Mouse (Mus musculus) embryonic fibroblast, embryonic 13.5 days (primary cell): ENCODE measurements around the gene Cdh3. TPM values are rescaled to one million over a fixed set of nuclear protein-coding genes. Genes with fewer than 3 reads are reported as not detected.

Experiments used
- H3K27ac ChIP-seq: 2 replicates; pipeline ENCODE4 v1.5.1; 2012; ENCODE audit warnings: low read length, control low read depth, inconsistent platforms; ENCODE audit not compliant: insufficient read depth
- H3K4me1 ChIP-seq: 2 replicates; pipeline ENCODE4 v1.6.1; 2011; ENCODE audit warnings: low read length; ENCODE audit not compliant: control insufficient read depth, insufficient read depth
- H3K4me3 ChIP-seq: 2 replicates; pipeline ENCODE4 v1.5.1; 2011; ENCODE audit warnings: mild to moderate bottlenecking, control low read depth, low read length; ENCODE audit not compliant: insufficient read depth
- CTCF ChIP-seq: IDR thresholded peaks from 2 replicates; pipeline ENCODE4 v1.5.1; 2011; ENCODE audit warnings: mild to moderate bottlenecking, control low read depth, low read length, moderate library complexity, borderline replicate concordance; ENCODE audit not compliant: insufficient read depth
- POLR2A ChIP-seq: IDR thresholded peaks from 2 replicates; pipeline ENCODE4 v1.6.1; 2011; ENCODE audit warnings: low read depth, mild to moderate bottlenecking, control low read depth, low read length, moderate library complexity
- polyA plus RNA-seq: library from polyadenylated mRNA; stranded (reverse); fragments of >200 nt; gene quantifications from 2 replicates; pipeline ENCODE4 v1.2.4, GENCODE M21; 2011; ENCODE audit warnings: low read depth; ENCODE audit not compliant: missing spikeins, insufficient read length

Gene Cdh3
- polyA plus RNA-seq, 1 experiment: 70.2 TPM

GRCm38 (mm10) chr8:106509079-106509780 lies 1.5 kb upstream of the Cdh3 start:
- Histone ChIP-seq H3K4me1 (peaks cover 4% of the 10 kb centered on the region; the same call in 1 of the 2 replicates), H3K4me3 (no peak overlapping the region), H3K27ac (no peak overlapping the region)
- TF ChIP-seq CTCF: no peak
- no peak for TF ChIP-seq POLR2A

GRCm38 (mm10) chr8:106511065-106511501 lies 392 bp downstream of the Cdh3 start:
- H3K27ac ChIP-seq: peak overlapping the region; percentile 89
- no peaks in the 10 kb centered on the region; the same call in 1 of the 2 replicates for H3K4me1 ChIP-seq
- TF ChIP-seq POLR2A (peak; percentile 14; the same call in 1 of the 2 replicates), CTCF (no peak)
- peak overlapping the region; percentile 50 for H3K4me3 ChIP-seq

DNA sequence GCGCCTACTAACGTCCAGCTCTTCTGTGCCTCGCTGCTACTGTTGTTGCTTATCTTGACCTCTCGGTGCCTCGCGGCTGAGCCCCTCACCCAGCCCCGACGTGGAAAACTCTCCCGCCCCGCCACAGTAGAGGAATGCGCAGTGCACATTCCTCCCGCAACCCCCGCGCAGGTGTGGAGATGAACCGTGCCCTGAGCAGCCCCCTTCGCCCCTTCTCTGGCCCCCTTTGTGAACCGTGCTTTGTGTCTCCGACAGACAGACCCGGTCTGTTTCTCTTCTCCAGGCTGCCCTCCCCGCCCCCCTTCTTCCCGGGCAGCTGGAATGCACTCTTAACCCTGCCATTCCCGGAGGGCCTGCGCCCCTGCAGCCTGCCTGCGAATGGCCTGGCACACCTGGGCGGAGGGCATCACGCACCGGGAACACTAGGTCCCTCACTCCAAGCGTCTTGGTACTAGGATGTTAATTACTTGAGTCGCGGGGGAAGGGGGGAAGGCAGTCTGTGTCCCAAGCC lies 895 bp downstream of the Cdh3 start:
- Histone ChIP-seq H3K27ac (peak overlapping the region; percentile 89), H3K4me1 (peaks cover 3% of the 10 kb centered on the region; the same call in 1 of the 2 replicates), H3K4me3 (peak overlapping the region; percentile 50)
- no peak for TF ChIP-seq CTCF
- 0 out of 2 replicates have a peak, but pooled peaks have one; percentile 31 for TF ChIP-seq POLR2A

DNA sequence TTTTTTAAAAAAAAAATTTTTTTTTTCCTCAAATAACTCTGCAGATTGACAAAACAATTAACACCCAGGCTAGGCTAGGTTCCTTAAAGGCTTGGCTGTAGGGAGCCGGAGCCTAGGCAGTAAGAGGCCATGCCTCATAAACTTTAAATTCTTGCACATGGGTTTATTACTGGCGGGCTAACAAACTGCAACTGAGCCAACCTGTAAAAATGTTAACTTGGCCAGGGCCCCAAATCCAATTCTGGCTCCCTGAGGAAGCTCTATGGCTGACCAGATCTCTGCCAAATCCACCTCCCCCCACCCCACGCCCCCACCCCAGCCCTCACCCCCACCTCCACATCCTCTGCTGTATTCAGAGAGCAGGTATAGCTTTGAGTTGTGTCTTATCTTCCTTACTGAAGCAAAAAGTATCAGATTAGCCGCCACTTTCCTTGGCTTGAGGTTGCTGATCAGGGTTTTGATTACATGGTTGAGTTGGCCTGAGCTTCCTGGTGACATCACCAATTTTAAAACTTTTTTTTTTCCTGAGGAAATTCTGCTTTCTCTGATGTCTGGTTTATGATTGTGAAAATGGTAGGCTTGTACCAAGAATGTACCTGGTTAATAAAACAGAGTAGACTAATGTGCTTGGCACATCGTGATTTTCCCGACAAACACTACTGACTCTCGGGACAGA lies 1.9 kb downstream of the Cdh3 start:
- Histone ChIP-seq H3K4me3 (peak overlapping the region; percentile 50; the same call in 1 of the 2 replicates), H3K27ac (peak overlapping the region; percentile 89), H3K4me1 (peaks cover 3% of the 10 kb centered on the region; the same call in 1 of the 2 replicates)
- TF ChIP-seq POLR2A (no peak), CTCF (no peak)

GRCm38 (mm10) chr8:106515946-106516479 lies 5.3 kb downstream of the Cdh3 start:
- TF ChIP-seq POLR2A: no peak
- TF ChIP-seq CTCF: no peak
- H3K4me3 ChIP-seq: no peak overlapping the region
- H3K27ac ChIP-seq: peak overlapping the region; percentile 50
- peaks cover 14% of the 10 kb centered on the region for H3K4me1 ChIP-seq

DNA sequence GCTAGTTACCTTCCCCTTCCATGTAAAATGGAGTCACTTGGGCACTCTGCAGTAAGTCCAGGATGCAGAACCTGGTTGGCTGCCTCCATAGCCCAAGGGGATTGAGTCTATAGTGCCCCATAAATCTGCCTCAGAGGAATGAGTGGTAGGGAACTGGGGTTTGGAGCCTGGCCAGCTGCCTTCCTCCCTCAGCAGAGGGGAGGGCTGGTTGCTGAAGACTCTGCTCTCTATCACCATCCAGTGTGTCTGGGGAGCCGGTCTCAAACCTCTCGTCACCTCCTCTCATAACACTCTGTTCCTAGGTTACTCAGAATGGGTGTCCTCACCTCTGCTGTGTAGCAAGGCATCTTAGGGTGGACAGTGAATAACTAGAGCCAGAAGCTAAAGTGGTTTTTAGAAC lies 5.9 kb downstream of the Cdh3 start:
- peak overlapping the region; percentile 60 for H3K27ac ChIP-seq
- TF ChIP-seq POLR2A: no peak
- TF ChIP-seq CTCF: no peak
- no peak overlapping the region for H3K4me3 ChIP-seq
- H3K4me1 ChIP-seq: peaks cover 14% of the 10 kb centered on the region

DNA sequence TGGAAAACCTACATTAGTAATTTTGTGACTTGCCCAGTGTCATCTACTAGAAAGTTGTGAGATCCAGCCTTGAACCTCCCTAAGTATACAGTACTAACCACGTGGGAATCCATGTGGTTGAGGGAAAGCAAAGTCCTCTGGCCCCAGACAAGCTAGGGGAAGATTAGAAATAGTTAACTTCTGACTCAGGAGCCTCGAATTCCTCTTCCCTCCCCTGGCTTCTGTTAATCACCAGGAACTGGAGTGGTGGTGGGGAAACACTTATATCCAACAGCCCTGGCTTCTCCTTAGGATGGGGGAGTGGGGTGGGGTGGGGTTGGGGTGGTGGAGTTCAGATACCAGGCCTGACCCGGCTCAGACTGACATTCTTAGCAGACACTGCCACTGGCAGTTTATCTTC lies 8.1 kb downstream of the Cdh3 start:
- peak overlapping the region; percentile 93 for H3K27ac ChIP-seq
- peaks cover 14% of the 10 kb centered on the region for H3K4me1 ChIP-seq
- H3K4me3 ChIP-seq: no peak overlapping the region

DNA sequence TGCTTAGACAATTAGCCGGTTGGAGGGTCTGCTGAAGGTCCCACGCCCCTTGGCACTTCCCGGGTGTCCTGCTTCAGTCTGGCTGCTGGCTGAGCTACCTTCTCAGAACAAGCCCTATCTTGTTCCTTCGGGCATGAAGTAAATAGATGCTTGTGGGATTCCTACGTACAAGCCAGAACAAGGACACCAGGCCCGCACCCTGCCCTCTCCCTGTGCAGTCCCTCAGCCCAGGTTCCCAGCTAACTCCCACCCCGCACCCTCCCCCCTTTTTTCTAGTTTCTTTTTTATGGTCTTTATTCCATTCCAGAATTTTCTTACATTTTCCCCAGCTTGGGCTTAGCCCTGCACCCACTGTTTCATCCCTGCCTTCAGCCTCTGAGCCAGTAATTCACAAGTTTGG lies 9.9 kb downstream of the Cdh3 start:
- Histone ChIP-seq H3K27ac (peak overlapping the region; percentile 93), H3K4me3 (no peak overlapping the region), H3K4me1 (peaks cover 14% of the 10 kb centered on the region)
- no peak for TF ChIP-seq CTCF
- no peak for TF ChIP-seq POLR2A

More for the DNA sequence above, 8.1 kb downstream of the Cdh3 start:
- TF ChIP-seq CTCF: no peak

- H3K4me3 ChIP-seq: no peak overlapping the region
- H3K27ac ChIP-seq: peak overlapping the region; percentile 93
- TF ChIP-seq CTCF (no peak), POLR2A (no peak)
- H3K4me1 ChIP-seq: peaks cover 12% of the 10 kb centered on the region
Observed at GRCm38 (mm10) chr8:106521845-106522244, 11.2 kb downstream of the Cdh3 start.
